Mouse (Mus musculus): ENCODE results near the gene Copb2. TPM values are rescaled to one million over a fixed set of nuclear protein-coding genes. Genes with fewer than 3 reads are reported as not detected.

The Copb2 gene
- polyA plus RNA-seq, 1 experiment from 2014 or later: 70.7 TPM

- Histone ChIP-seq H3K4me3 (ENCODE audit: low read depth, low read length) (no peak overlapping the region), H3K4me1 (ENCODE audit: insufficient read depth) (no peaks in the 10 kb centered on the region), H3K36me3 (replicated peaks; ENCODE audit: insufficient read depth, low read length) (peaks cover 81% of the 10 kb centered on the region), H3K4me2 (ENCODE audit: low read depth, low read length) (no peak overlapping the region), H3K9ac (replicated peaks) (no peak overlapping the region), H3K9me3 (ENCODE audit: low read length) (no peaks in the 10 kb centered on the region), H3K27me3 (ENCODE audit: insufficient read depth, low read length) (no peaks in the 10 kb centered on the region), H3K27ac (ENCODE audit: low read depth) (peak overlapping the region; percentile 78)
- DNase-seq (peak; percentile 59), ATAC-seq (peak; percentile 98)
- WGBS (ENCODE audit: insufficient replicate concordance): 66% methylated on average over 4 of the region's 4 CpGs
- TF ChIP-seq EP300 (IDR thresholded peaks at IDR 0.05; ENCODE audit: low read depth) (no peak), CTCF (IDR thresholded peaks at IDR 0.05; ENCODE audit: low read depth) (no peak)
Measured at GRCm38 (mm10) chr9:98583852-98584251, 20.3 kb downstream of the Copb2 start.

- no peak for TF ChIP-seq EP300 (IDR thresholded peaks at IDR 0.05; ENCODE audit: low read depth)
- no peak for TF ChIP-seq CTCF (IDR thresholded peaks at IDR 0.05; ENCODE audit: low read depth)
- no peak for DNase-seq
- 70% methylated on average over 6 of the region's 6 CpGs for WGBS (ENCODE audit: insufficient replicate concordance)
- Histone ChIP-seq H3K4me3 (ENCODE audit: low read depth, low read length) (peak overlapping the region; percentile 93; the same call in 1 of the 2 replicates), H3K9ac (replicated peaks) (no peak overlapping the region), H3K27ac (ENCODE audit: low read depth) (no peak overlapping the region), H3K4me2 (ENCODE audit: low read depth, low read length) (peak overlapping the region; percentile 88), H3K4me1 (ENCODE audit: insufficient read depth) (peaks cover 12% of the 10 kb centered on the region; the same call in 1 of the 2 replicates), H3K36me3 (replicated peaks; ENCODE audit: insufficient read depth, low read length) (peaks cover 27% of the 10 kb centered on the region), H3K27me3 (ENCODE audit: insufficient read depth, low read length) (no peaks in the 10 kb centered on the region), H3K9me3 (ENCODE audit: low read length) (no peaks in the 10 kb centered on the region)
- ATAC-seq: no peak
Measured at GRCm38 (mm10) chr9:98600094-98600493, 36.6 kb downstream of the Copb2 start.

GRCm38 (mm10) chr9:98601156-98601836 is 37.8 kb downstream of the Copb2 start, which contains the start of gene Mrps22:
TSS of gene Mrps22 (minus strand) at chr9:98601660.
- Histone ChIP-seq H3K36me3 (replicated peaks; ENCODE audit: insufficient read depth, low read length) (peaks cover 21% of the 10 kb centered on the region), H3K9ac (replicated peaks) (peak within 1 kb of the TSS; percentile 87), H3K4me1 (ENCODE audit: insufficient read depth) (peaks cover 12% of the 10 kb centered on the region; the same call in 1 of the 2 replicates), H3K27ac (ENCODE audit: low read depth) (peak within 1 kb of the TSS; percentile 78), H3K4me2 (ENCODE audit: low read depth, low read length) (peak within 1 kb of the TSS; percentile 88), H3K4me3 (ENCODE audit: low read depth, low read length) (peak within 1 kb of the TSS; percentile 93), H3K27me3 (ENCODE audit: insufficient read depth, low read length) (no peaks in the 10 kb centered on the region), H3K9me3 (ENCODE audit: low read length) (no peaks in the 10 kb centered on the region)
- ATAC-seq (peak; percentile 97), DNase-seq (peak; percentile 84)
- 2% methylated on average over 44 of the region's 44 CpGs for WGBS (ENCODE audit: insufficient replicate concordance)
- no peak for TF ChIP-seq CTCF (IDR thresholded peaks at IDR 0.05; ENCODE audit: low read depth)
- TF ChIP-seq EP300 (IDR thresholded peaks at IDR 0.05; ENCODE audit: low read depth): no peak

GRCm38 (mm10) chr9:98601837-98602359 is 38.4 kb downstream of the Copb2 start:
- TF ChIP-seq EP300 (IDR thresholded peaks at IDR 0.05; ENCODE audit: low read depth) (no peak), CTCF (IDR thresholded peaks at IDR 0.05; ENCODE audit: low read depth) (no peak)
- Histone ChIP-seq H3K27ac (ENCODE audit: low read depth) (no peak overlapping the region), H3K9me3 (ENCODE audit: low read length) (no peaks in the 10 kb centered on the region), H3K4me2 (ENCODE audit: low read depth, low read length) (peak overlapping the region; percentile 88), H3K4me1 (ENCODE audit: insufficient read depth) (peaks cover 12% of the 10 kb centered on the region; the same call in 1 of the 2 replicates), H3K36me3 (replicated peaks; ENCODE audit: insufficient read depth, low read length) (peaks cover 15% of the 10 kb centered on the region), H3K27me3 (ENCODE audit: insufficient read depth, low read length) (no peaks in the 10 kb centered on the region), H3K4me3 (ENCODE audit: low read depth, low read length) (peak overlapping the region; percentile 93), H3K9ac (replicated peaks) (peak overlapping the region; percentile 87; the same call in 1 of the 2 replicates)
- no peak for DNase-seq
- WGBS (ENCODE audit: insufficient replicate concordance): 48% methylated on average over 11 of the region's 11 CpGs
- ATAC-seq: peak; percentile 6

- no peak for ATAC-seq
- 59% methylated on average over 4 of the region's 4 CpGs for WGBS (ENCODE audit: insufficient replicate concordance)
Measured at GRCm38 (mm10) chr9:98604896-98605295, 41.4 kb downstream of the Copb2 start.

GRCm38 (mm10) chr9:98628480-98628879 is 65.0 kb downstream of the Copb2 start:
- H3K9me3 ChIP-seq (ENCODE audit: low read length): no peaks in the 10 kb centered on the region
- no peak overlapping the region for H3K4me3 ChIP-seq (ENCODE audit: low read depth, low read length)
- TF ChIP-seq CTCF (IDR thresholded peaks at IDR 0.05; ENCODE audit: low read depth) (peak; percentile 60), EP300 (IDR thresholded peaks at IDR 0.05; ENCODE audit: low read depth) (no peak)
- H3K27ac ChIP-seq (ENCODE audit: low read depth): no peak overlapping the region
- no peak overlapping the region for H3K9ac ChIP-seq (replicated peaks)
- no peak overlapping the region for H3K4me2 ChIP-seq (ENCODE audit: low read depth, low read length)
- ATAC-seq (no peak), DNase-seq (peak; percentile 29)
- no peaks in the 10 kb centered on the region; the same call in 1 of the 2 replicates for H3K27me3 ChIP-seq (ENCODE audit: insufficient read depth, low read length)
- no peaks in the 10 kb centered on the region for H3K4me1 ChIP-seq (ENCODE audit: insufficient read depth)
- 26% methylated on average over 3 of the region's 3 CpGs for WGBS (ENCODE audit: insufficient replicate concordance)
- no peaks in the 10 kb centered on the region for H3K36me3 ChIP-seq (replicated peaks; ENCODE audit: insufficient read depth, low read length)

More at GRCm38 (mm10) chr9:98604896-98605295, 41.4 kb downstream of the Copb2 start:
- DNase-seq: no peak
- H3K4me3 ChIP-seq (ENCODE audit: low read depth, low read length): no peak overlapping the region
- H3K27me3 ChIP-seq (ENCODE audit: insufficient read depth, low read length): no peaks in the 10 kb centered on the region
- TF ChIP-seq EP300 (IDR thresholded peaks at IDR 0.05; ENCODE audit: low read depth): no peak
- TF ChIP-seq CTCF (IDR thresholded peaks at IDR 0.05; ENCODE audit: low read depth): no peak
- H3K9ac ChIP-seq (replicated peaks): no peak overlapping the region
- no peak overlapping the region for H3K27ac ChIP-seq (ENCODE audit: low read depth)
- H3K9me3 ChIP-seq (ENCODE audit: low read length): no peaks in the 10 kb centered on the region
- no peaks in the 10 kb centered on the region for H3K36me3 ChIP-seq (replicated peaks; ENCODE audit: insufficient read depth, low read length)
- peaks cover 11% of the 10 kb centered on the region; the same call in 1 of the 2 replicates for H3K4me1 ChIP-seq (ENCODE audit: insufficient read depth)
- H3K4me2 ChIP-seq (ENCODE audit: low read depth, low read length): no peak overlapping the region

All from liver, postnatal 0 days (tissue).